Mouse (Mus musculus) 3134 (cell line): ENCODE measurements at regions not wholly inside any gene's neighbourhood (a gene's known extent, or its start where the extent isn't known, plus 50 kb on each side); places are given as distances from the start of the nearest gene placed in this dataset.

ENCODE experiments used
- DNase-seq: peaks from one replicate; pipeline ENCODE4 v3.0.0-alpha.2; 2011; ENCODE audit warnings: low spot score; ENCODE audit not compliant: insufficient read length; ENCODE audit errors: extremely low read depth

- DNase-seq = no peak
Measured at GRCm38 (mm10) chr11:17324651-17325050, 67.3 kb downstream of the C1d start.

DNA sequence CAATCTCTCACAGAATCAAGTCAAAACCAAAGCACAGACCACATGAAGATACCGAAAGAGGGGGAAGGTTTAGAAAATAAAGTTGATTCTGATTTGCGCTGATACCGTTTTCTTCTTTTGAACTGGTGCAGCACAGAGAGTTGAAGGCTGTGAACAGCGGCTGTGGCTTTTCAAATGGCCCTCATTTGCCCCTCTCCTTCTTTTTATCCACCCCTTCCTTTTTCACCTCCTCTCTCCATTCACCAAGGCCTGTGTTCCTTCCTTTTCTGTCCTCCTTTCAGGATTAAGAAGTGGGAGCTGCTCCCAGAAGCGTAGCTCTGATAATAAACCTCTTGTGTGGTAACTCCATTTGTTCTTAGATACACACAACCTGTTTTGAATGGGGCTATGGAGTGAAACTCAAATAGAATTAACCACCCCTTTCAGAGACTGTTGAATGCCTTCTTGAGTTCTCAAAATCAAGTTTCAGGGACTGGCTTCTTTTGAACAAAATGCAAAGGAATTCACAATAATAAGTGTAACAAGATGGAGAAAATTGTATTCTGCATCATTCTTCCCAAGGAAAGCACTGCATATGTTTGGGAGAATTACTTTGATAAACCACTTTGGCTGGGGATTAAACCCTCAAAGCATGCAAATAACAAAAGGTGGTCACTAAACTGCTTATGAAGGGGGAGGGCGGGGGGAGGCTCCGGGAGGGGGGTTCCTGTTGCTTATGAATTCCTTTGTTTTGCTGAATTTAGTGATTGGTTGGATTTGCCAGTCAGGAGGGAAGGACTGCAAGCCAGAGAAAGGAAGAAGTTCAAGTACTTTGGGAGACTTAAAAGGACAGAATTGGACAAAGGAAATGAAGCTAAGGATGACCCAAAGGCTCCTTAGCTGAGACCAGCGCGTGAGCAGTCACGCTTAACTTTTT, 68.6 kb downstream of the C1d start:
- DNase-seq = no peak

DNA sequence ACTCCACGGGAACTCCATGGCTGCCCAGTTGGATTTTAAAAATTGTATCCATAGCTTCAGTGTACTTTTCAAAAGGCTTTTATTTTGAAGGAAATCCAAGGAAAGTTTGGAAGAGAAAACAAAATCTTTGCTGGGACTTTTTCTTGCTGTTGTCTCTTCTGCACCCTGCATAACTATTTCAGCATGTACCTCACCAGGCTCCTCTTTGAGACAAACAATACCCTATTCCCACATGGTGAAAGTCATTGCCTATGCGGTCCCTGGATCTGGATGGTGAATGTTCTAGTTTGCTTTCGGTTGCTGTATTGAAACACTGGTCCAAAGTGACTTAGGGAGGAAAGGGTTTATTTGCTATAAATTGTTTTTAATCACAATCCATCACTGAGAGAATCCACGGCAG, 69.3 kb downstream of the C1d start:
- no peak for DNase-seq

GRCm38 (mm10) chr11:17351476-17351875, 94.1 kb downstream of the C1d start:
- DNase-seq = no peak

DNA sequence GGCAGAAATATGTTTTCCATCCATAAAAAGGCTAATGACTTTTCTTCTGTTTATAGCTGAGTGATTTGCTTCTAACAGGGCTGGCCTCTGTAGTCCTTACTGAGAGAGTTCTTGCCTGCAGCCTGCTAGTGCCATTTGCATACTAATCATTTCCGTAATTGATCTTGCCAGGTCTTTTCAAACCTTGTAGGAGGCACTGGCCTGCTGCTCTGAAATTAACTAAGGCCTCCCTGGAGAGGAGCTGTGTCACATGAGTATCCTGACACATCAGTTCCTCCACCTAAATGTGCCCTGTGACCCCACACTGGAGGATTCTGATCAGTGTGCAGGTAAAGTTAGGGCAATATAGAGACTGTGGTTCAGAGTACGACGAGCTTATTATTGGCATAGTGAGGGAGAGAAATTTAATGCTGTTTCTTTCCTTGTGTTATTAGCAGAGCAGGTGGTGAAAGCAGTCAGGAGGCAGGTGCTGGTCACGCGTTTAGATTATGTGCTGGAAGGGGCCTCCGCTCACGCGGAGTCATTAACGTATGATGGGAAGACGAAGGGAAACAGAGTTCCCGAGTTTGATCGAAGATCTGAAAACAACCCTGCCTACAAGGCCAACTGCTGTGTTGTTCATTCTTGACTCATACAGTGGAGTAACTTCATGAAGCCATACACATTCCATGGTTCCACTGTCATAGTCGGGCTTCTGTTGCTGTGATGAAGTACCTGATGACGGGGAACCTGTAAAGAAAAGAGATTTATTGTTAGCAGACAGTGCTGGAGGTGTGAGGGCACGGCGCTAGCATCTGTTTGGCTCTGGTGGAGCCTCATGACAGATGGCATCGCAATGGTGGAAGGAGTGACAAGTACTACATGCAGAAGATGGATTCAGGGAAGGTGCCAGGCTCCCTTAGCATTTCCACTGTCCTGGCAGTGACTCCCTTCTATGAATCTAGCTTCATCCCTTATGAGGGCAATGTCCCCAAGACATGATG, 95.1 kb downstream of the C1d start:
- DNase-seq = no peak

GRCm38 (mm10) chr11:17359698-17360254, 102.4 kb downstream of the C1d start:
- DNase-seq = no peak

DNA sequence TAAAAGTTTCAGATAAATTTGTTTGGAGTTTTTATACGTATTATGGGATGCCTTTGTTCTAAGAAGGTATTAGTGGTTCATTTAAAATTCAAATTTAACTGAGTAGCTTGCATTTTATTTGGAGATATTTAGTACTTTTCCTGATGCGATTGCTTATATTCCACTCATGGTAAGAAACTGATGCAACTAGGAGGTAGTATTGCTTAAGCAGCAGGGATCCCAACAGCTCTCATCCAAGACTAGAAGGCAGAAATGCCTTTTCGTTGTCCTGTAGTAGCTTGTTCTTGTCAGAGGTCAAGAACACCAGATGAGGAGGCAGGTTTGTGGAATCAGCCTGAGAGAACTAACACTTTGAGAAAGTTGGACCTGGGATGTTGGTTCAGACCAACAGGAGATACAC, 120.5 kb downstream of the C1d start:
- DNase-seq = no peak

GRCm38 (mm10) chr11:17386756-17387155, 129.4 kb downstream of the C1d start:
- peak; percentile 71 for DNase-seq

GRCm38 (mm10) chr11:17393832-17394231, 136.5 kb downstream of the C1d start:
- DNase-seq = no peak

- DNase-seq = no peak
Measured at GRCm38 (mm10) chr11:17414531-17414930, 157.2 kb downstream of the C1d start.

DNA sequence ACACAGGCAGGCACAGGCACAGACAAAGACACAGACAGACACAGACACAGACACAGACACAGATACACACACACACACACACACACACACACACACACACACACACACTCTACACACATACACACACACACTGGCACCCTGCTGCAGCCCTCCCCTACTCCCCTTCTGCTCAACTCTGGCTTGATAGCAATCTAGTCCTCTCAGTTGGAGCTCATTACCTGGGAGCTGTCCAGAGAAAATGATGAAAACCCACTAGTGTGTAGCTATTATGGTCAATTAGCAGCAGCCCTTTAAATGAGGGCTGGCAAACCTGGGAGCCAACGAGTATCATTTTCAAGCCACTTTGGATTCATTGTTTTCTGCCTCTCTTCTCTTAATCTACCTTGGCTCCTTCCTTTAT, 157.8 kb downstream of the C1d start:
- no peak for DNase-seq

DNA sequence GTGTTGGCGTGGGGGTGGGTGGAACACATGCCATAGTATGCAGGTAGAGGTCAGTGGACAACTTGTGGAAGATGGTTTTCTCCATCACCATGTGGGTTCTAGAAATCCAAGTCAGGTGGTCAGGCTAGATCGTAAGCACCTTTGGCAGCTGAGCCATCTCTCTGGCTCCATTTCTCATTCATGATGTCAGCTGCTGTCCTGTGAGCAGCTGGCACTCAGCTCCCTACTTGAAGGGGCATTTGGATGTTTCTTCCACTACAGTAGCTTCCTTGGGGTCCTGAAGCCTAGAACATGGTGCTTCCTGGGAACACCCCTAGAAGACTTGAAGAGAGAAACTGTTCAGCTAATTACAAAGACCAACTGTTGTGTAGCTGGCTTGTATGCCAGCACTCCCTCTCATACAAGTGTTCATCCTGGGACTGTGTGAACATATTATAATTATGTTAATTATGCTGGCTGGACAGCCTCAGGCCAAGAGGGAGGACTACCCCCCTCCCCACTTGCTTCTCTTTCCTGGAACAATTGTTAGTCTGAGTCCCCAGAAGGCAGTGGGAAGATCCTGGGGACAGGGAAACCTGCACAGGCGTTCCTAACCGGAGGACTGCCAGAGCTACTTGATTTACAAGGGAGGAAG, 160.4 kb downstream of the C1d start:
- DNase-seq = no peak

DNA sequence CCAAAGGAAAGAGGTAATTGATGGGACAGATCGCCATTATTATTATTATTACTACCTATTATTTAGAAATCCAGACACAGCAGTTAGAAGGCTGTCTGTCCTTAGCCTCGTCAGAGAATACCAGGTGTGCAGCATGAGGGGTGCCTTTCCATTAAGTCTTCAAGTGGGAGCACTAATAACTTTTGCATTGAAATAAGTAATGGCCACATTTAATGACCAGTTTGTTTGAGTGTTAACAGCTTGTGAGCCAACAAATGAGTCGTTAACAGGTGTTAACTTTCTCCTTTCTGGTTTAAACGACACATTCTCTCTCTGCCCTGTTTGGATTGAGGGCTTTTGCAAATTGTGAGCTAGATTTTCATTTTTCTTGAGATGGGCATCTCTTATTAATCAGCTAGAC, 184.8 kb downstream of the C1d start:
- DNase-seq = no peak

DNA sequence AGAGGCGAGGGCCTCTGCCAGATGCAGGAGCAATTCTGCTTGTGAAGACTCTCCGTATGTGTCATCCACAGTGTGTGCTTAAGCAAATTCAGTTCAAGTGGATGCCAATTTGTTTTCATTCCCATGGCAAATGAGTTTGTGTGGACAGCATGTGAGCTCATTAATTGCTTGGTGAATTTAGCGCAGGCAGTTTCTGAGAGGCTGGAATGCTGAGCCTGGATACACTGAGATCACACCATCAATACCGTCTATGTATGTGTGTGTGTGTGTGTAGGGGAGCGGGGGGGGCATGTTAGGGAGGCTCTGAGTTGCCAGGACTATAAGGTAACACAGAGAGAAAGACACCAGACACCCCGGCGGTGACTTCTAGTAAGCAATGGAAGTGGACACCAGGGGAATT, 191.9 kb downstream of the C1d start:
- no peak for DNase-seq

GRCm38 (mm10) chr11:17450360-17451045, 193.1 kb downstream of the C1d start:
- DNase-seq = no peak

DNA sequence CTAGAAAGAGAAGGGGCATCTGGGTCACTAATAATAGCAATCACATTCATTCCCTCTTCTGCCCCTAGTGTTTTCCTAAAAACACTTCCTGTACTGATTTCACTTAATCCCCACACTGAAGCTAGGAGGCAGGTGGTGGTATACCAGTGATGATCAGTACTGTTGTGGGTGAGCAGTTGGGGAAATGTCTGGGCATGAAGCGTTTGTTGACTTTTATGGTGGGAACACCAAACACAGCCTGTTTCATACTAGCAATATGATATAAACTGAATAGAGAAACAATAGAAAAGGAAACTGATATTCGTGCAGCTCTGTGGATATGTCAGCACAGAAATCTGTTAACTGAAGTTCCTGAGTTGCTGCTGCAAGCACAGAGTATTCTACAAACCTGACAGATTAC, 194.1 kb downstream of the C1d start:
- no peak for DNase-seq

- DNase-seq = no peak
Measured at GRCm38 (mm10) chr11:17453530-17453929, 196.2 kb downstream of the C1d start.

DNA sequence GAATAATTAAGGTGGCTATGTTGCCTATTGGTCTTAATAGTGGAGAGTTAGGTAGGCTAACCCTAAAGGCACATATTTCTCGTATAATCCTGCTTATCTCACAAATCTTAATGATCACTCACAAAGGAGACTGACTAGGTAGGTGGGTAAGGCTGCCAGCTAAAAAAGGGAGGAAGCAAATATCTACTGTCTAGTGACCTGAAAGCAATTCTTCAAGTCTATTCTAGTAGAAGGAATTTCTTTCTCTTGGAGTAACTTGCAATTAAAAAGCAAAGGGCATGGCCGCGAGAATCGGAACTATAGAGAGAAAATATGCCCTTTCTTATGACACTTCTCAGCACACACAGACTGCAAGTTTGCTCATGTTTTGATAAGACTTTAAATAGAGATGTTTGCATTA, 201.6 kb downstream of the C1d start:
- DNase-seq = no peak

DNA sequence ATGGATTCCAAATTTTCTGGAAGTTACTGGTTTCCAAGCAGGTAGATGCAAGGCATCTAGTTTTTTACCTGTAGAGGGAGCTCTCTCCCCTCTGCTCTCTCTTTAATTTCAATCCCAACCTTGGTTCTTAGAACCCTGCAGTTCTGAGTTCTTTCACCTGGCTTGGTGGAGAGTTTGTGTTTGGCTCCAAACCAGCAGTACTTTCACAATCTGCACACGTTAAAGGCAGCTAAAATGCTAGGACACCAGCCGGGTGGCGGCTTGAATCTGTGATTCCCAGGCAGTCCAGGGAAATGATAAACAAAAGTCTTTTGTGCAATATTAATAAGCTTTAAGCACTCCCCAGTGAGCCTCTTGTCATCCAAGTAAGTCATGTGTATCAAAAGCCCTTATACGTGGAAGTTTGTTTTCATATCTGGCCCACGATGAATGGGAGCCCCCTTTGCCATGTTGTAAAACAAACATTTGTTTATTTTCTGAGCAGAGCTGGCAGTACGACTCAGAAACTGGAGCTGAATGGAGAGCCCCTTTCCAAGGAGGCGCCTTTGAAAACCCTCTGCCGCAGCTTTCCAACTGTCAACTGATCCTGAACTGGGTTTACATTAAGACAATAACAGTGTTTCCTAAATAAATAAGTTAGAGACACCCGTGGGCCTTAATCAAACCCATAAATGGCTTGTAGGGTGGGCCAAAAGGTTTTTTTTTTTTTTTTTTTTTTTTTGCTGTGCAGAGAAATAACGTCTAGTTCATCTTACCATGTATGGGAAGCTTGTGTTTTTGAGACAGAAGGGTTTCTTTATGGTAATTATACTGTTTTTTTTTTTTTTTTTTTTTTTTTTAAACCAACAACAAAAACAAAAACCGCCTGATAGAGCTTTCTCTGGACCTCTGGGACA, 202.9 kb downstream of the C1d start:
- DNase-seq = no peak
